Mouse (Mus musculus): Measurements from ENCODE around the gene Mindy2. TPM values are rescaled to one million over a fixed set of nuclear protein-coding genes. Genes with fewer than 3 reads are reported as not detected.

Gene Mindy2
- polyA plus RNA-seq, 1 experiment from 2014 or later: 12.9 TPM

DNA sequence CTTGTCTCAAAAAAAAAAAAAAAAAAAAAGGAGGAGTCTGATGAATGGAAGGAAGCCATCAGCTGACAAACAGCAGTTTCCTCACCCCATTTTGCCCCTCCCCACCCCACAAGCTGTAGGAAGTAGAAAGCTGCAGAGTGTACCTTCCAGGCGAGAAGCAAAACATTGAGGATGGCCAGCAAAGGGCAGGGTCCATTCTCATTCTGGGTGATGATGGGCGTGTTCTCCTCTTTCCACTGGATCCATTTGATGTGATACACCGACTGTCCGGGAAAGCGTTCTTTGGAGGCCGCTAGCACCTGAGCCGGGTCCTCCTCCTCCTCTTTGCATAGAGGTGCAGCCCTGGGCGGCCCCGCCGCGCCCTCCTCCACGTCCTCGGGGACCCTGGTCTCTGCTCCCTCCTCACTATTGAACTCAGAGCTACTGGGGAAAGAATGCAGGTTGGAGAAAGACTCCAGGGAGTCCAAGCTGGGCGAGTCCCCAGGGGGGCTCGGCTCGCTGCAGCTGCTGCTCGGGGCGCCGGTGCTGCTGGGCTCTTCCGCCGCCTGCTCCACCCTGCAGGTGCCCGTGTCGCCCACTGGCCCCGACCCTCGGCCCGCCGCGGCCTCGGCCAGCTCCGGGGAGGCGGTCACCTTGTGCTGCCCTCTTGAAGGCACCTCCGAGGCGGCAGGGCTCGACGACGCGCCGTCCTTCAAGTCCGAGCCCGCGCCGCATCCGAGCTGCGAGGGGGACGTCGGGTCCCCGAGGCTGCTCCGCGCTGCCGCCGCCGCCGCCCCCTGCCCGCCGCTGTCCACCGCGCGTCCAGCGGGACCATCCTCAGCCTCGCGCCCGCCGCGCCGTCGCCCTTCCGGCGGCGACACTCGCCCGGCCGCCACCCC, 605 bp downstream of the Mindy2 start, which contains the start of gene Gm10642:
Gm10642 (plus strand) TSS at position 122 of the 878 bp plus-strand sequence.
- Histone ChIP-seq H3K9me3 (replicated peaks; ENCODE audit: control insufficient read depth, low read length) (no peaks in the 10 kb centered on the region), H3K9ac (ENCODE audit: low read depth, low read length) (peak within 1 kb of the TSS; percentile 94), H3K4me1 (ENCODE audit: control insufficient read depth, low read depth, low read length) (peaks cover 32% of the 10 kb centered on the region), H3K36me3 (ENCODE audit: control insufficient read depth, insufficient read depth) (peaks cover 2% of the 10 kb centered on the region; the same call in 1 of the 2 replicates), H3K27me3 (ENCODE audit: control insufficient read depth, insufficient read depth, low read depth, low read length) (no peaks in the 10 kb centered on the region), H3K27ac (ENCODE audit: low read length) (peak within 1 kb of the TSS; percentile 93), H3K4me3 (ENCODE audit: low read depth, low read length) (peak within 1 kb of the TSS; percentile 90), H3K4me2 (ENCODE audit: low read depth, low read length) (peak within 1 kb of the TSS; percentile 73)
- peak; percentile 11 for ATAC-seq (ENCODE audit: low read depth)
- under 1% methylated on average over 72 of the region's 72 CpGs for WGBS (ENCODE audit: insufficient replicate concordance)

DNA sequence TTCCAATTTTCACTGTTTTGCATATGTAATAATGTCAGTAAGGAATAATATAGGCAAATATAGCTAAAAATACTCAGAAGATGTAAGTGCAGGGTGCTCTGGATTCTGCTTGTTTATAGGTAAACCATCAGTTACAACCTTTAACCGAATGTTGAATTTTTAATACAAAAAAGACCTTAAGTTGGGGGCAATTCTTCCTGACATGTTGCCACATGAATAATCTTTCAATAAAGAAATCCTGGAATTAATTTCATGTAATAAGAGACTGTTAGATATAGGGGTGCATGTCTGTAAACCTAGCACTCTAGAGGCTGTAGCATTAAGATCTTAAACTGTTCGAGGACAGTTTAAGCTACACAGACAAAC, 1.2 kb downstream of the Mindy2 start:
- Histone ChIP-seq H3K9ac (ENCODE audit: low read depth, low read length) (peak overlapping the region; percentile 94), H3K27me3 (ENCODE audit: control insufficient read depth, insufficient read depth, low read depth, low read length) (no peaks in the 10 kb centered on the region), H3K4me2 (ENCODE audit: low read depth, low read length) (peak overlapping the region; percentile 73), H3K27ac (ENCODE audit: low read length) (peak overlapping the region; percentile 93), H3K36me3 (ENCODE audit: control insufficient read depth, insufficient read depth) (peaks cover 2% of the 10 kb centered on the region; the same call in 1 of the 2 replicates), H3K4me1 (ENCODE audit: control insufficient read depth, low read depth, low read length) (peaks cover 32% of the 10 kb centered on the region), H3K4me3 (ENCODE audit: low read depth, low read length) (peak overlapping the region; percentile 90), H3K9me3 (replicated peaks; ENCODE audit: control insufficient read depth, low read length) (no peaks in the 10 kb centered on the region)
- ATAC-seq (ENCODE audit: low read depth): no peak
- WGBS (ENCODE audit: insufficient replicate concordance): 28% methylated on average over 2 of the region's 2 CpGs

DNA sequence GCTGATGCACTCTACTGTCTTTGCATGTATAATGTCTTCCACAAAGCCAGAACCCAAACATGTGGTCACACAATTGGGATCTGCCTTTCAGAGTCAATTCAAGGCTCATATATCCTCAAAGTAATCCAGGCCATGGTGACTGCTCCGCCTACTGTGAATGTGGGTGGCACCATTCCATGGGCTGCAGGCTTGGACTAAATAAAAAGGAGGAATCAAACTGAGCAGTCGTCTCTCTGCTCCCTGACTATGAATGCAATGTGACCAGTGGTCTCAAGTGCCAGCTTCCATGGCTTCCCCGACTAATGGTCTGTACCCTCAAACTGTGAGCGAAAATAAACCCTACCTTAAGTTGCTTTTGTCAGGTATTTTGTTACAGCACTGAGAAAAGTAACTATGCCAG, 2.5 kb downstream of the Mindy2 start:
- H3K27ac ChIP-seq (ENCODE audit: low read length): 0 out of 2 replicates have a peak overlapping the region, but pooled peaks have one; percentile 9
- WGBS (ENCODE audit: insufficient replicate concordance): 77% methylated on average over 4 of the region's 4 CpGs
- H3K27me3 ChIP-seq (ENCODE audit: control insufficient read depth, insufficient read depth, low read depth, low read length): no peaks in the 10 kb centered on the region
- ATAC-seq (ENCODE audit: low read depth): no peak
- H3K36me3 ChIP-seq (ENCODE audit: control insufficient read depth, insufficient read depth): peaks cover 8% of the 10 kb centered on the region
- peak overlapping the region; percentile 90 for H3K4me3 ChIP-seq (ENCODE audit: low read depth, low read length)
- H3K4me2 ChIP-seq (ENCODE audit: low read depth, low read length): peak overlapping the region; percentile 73
- H3K9me3 ChIP-seq (replicated peaks; ENCODE audit: control insufficient read depth, low read length): no peaks in the 10 kb centered on the region
- peak overlapping the region; percentile 38 for H3K9ac ChIP-seq (ENCODE audit: low read depth, low read length)
- peaks cover 30% of the 10 kb centered on the region for H3K4me1 ChIP-seq (ENCODE audit: control insufficient read depth, low read depth, low read length)

DNA sequence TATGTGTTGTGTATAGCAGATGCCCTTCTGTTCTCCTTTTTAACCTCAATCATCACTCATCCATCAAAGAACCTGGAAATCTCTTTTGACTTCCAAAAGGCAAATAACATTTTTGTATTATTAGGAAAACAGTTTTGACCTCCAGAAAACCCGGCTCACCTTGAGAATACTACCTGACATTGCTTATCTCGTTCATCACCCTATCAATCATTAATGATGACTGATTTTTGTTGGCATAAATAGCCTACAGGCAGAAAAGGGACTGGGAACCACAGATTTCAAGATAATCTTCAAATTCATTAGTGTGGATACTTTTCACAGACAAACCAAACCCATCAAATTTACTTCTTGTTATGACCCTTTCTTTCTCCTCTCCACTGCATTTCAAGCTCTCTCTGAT, 3.1 kb downstream of the Mindy2 start:
- Histone ChIP-seq H3K4me1 (ENCODE audit: control insufficient read depth, low read depth, low read length) (peaks cover 30% of the 10 kb centered on the region), H3K9me3 (replicated peaks; ENCODE audit: control insufficient read depth, low read length) (no peaks in the 10 kb centered on the region), H3K27me3 (ENCODE audit: control insufficient read depth, insufficient read depth, low read depth, low read length) (no peaks in the 10 kb centered on the region), H3K9ac (ENCODE audit: low read depth, low read length) (peak overlapping the region; percentile 38; the same call in 1 of the 2 replicates), H3K4me3 (ENCODE audit: low read depth, low read length) (peak overlapping the region; percentile 90), H3K36me3 (ENCODE audit: control insufficient read depth, insufficient read depth) (peaks cover 11% of the 10 kb centered on the region), H3K27ac (ENCODE audit: low read length) (no peak overlapping the region), H3K4me2 (ENCODE audit: low read depth, low read length) (peak overlapping the region; percentile 73)
- 59% methylated on average over 2 of the region's 2 CpGs for whole genome bisulfite sequencing (ENCODE audit: insufficient replicate concordance)
- no peak for ATAC-seq (ENCODE audit: low read depth)

DNA sequence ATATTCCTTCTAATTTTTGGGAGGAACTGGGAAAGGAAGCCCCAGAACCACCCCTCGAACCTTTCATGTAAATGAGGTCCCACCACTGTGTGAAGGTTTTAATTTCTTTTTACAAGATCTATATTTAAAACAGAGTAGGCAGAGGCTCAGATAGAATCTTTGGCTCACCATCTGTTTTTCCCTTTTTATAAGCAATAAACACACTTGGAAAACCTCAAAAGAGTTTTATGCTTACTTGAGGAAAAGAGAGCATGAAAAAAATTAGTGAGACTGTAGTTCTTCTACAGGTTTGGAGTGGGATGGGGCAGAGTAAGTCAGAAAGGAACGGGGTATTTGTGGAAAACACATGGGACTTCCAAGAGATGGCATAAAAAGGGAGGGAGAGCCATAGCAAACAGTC, 4.8 kb downstream of the Mindy2 start:
- peaks cover 11% of the 10 kb centered on the region for H3K36me3 ChIP-seq (ENCODE audit: control insufficient read depth, insufficient read depth)
- H3K27me3 ChIP-seq (ENCODE audit: control insufficient read depth, insufficient read depth, low read depth, low read length): no peaks in the 10 kb centered on the region
- peak overlapping the region; percentile 44; the same call in 1 of the 2 replicates for H3K4me2 ChIP-seq (ENCODE audit: low read depth, low read length)
- H3K4me3 ChIP-seq (ENCODE audit: low read depth, low read length): peak overlapping the region; percentile 14
- H3K9ac ChIP-seq (ENCODE audit: low read depth, low read length): no peak overlapping the region
- WGBS (ENCODE audit: insufficient replicate concordance): 71% methylated on average over 2 of the region's 2 CpGs
- no peak overlapping the region for H3K27ac ChIP-seq (ENCODE audit: low read length)
- H3K9me3 ChIP-seq (replicated peaks; ENCODE audit: control insufficient read depth, low read length): no peaks in the 10 kb centered on the region
- no peak for ATAC-seq (ENCODE audit: low read depth)
- H3K4me1 ChIP-seq (ENCODE audit: control insufficient read depth, low read depth, low read length): peaks cover 27% of the 10 kb centered on the region

DNA sequence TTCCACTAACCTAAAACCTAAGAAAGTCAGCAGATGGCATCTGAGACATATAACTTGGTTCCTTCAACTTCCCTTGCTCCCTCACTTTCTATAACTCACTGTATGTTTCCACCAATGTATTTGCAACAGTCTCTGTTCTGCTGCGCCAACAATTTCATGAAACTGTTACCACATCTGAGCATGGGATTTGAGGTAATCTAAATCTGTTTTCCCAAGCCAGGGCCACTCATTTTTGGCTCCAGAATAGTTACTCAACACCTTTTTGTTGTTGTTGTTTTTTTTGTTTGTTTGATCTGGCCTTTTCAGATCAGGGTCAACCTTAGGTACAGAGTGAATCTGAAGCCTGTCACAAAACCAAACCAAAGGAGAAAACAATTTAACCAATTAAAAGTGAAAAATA, 6.0 kb downstream of the Mindy2 start:
- ATAC-seq (ENCODE audit: low read depth): no peak
- Histone ChIP-seq H3K27me3 (ENCODE audit: control insufficient read depth, insufficient read depth, low read depth, low read length) (no peaks in the 10 kb centered on the region), H3K36me3 (ENCODE audit: control insufficient read depth, insufficient read depth) (peaks cover 11% of the 10 kb centered on the region), H3K4me3 (ENCODE audit: low read depth, low read length) (no peak overlapping the region), H3K4me1 (ENCODE audit: control insufficient read depth, low read depth, low read length) (peaks cover 27% of the 10 kb centered on the region), H3K27ac (ENCODE audit: low read length) (no peak overlapping the region), H3K9ac (ENCODE audit: low read depth, low read length) (no peak overlapping the region), H3K4me2 (ENCODE audit: low read depth, low read length) (no peak overlapping the region), H3K9me3 (replicated peaks; ENCODE audit: control insufficient read depth, low read length) (no peaks in the 10 kb centered on the region)
- WGBS (ENCODE audit: insufficient replicate concordance): 98% methylated on average over 1 of the region's 1 CpGs

- Histone ChIP-seq H3K4me2 (ENCODE audit: low read depth, low read length) (no peak overlapping the region), H3K4me1 (ENCODE audit: control insufficient read depth, low read depth, low read length) (peaks cover 27% of the 10 kb centered on the region), H3K9ac (ENCODE audit: low read depth, low read length) (no peak overlapping the region), H3K27ac (ENCODE audit: low read length) (no peak overlapping the region), H3K27me3 (ENCODE audit: control insufficient read depth, insufficient read depth, low read depth, low read length) (no peaks in the 10 kb centered on the region), H3K4me3 (ENCODE audit: low read depth, low read length) (no peak overlapping the region), H3K36me3 (ENCODE audit: control insufficient read depth, insufficient read depth) (peaks cover 11% of the 10 kb centered on the region), H3K9me3 (replicated peaks; ENCODE audit: control insufficient read depth, low read length) (no peaks in the 10 kb centered on the region)
- 77% methylated on average over 2 of the region's 2 CpGs for WGBS (ENCODE audit: insufficient replicate concordance)
- no peak for ATAC-seq (ENCODE audit: low read depth)
Measured at GRCm38 (mm10) chr9:70650260-70650659, 6.7 kb downstream of the Mindy2 start.

DNA sequence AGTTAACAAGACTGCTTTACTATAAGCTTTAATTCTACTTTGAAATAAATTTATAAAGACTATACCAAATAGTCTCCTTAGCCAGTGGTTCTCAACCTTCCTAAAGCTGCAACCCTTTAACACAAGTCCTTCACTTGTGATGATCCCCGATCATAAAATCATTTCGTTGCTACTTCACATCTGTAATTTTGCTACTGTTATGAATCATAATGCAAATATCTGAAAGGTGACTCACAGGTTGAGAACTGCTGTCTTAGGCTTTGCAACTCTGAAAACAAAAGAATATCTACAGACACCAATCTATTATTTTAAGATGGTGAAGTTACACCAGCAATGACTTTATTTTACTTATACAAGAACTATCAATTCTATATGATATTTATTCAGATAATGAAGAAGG, 20.2 kb downstream of the Mindy2 start:
- no peak for ATAC-seq (ENCODE audit: low read depth)
- H3K36me3 ChIP-seq (ENCODE audit: control insufficient read depth, insufficient read depth): peaks cover 9% of the 10 kb centered on the region
- H3K27me3 ChIP-seq (ENCODE audit: control insufficient read depth, insufficient read depth, low read depth, low read length): no peaks in the 10 kb centered on the region
- H3K9me3 ChIP-seq (replicated peaks; ENCODE audit: control insufficient read depth, low read length): no peaks in the 10 kb centered on the region
- WGBS (ENCODE audit: insufficient replicate concordance): 85% methylated on average over 2 of the region's 2 CpGs
- H3K4me1 ChIP-seq (ENCODE audit: control insufficient read depth, low read depth, low read length): no peaks in the 10 kb centered on the region
- H3K27ac ChIP-seq (ENCODE audit: low read length): no peak overlapping the region
- no peak overlapping the region for H3K4me3 ChIP-seq (ENCODE audit: low read depth, low read length)
- H3K4me2 ChIP-seq (ENCODE audit: low read depth, low read length): no peak overlapping the region
- no peak overlapping the region for H3K9ac ChIP-seq (ENCODE audit: low read depth, low read length)

DNA sequence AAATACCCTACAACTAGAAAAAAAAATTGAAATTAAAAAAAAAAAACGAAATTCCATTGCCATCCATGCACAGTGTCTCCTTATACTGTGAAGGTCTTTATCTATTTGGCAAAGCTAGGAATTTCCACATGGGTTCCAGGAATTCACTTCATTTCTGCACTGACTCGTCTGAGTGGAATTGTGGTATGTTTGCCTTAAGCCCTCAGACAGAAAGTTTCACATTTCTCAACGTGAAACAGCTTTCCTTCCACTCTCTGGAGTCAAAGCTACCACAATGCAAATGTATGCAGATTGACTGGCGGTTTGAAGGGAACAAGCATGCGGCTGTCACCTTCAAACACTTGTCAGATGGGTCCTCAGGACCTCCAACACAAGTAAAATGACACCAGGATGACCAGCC, 25.3 kb downstream of the Mindy2 start:
- ATAC-seq (ENCODE audit: low read depth): no peak
- H3K9ac ChIP-seq (ENCODE audit: low read depth, low read length): no peak overlapping the region
- 45% methylated on average over 5 of the region's 5 CpGs for WGBS (ENCODE audit: insufficient replicate concordance)
- H3K4me2 ChIP-seq (ENCODE audit: low read depth, low read length): no peak overlapping the region
- peaks cover 12% of the 10 kb centered on the region for H3K36me3 ChIP-seq (ENCODE audit: control insufficient read depth, insufficient read depth)
- H3K4me3 ChIP-seq (ENCODE audit: low read depth, low read length): no peak overlapping the region
- H3K27me3 ChIP-seq (ENCODE audit: control insufficient read depth, insufficient read depth, low read depth, low read length): no peaks in the 10 kb centered on the region
- H3K9me3 ChIP-seq (replicated peaks; ENCODE audit: control insufficient read depth, low read length): no peaks in the 10 kb centered on the region
- no peaks in the 10 kb centered on the region for H3K4me1 ChIP-seq (ENCODE audit: control insufficient read depth, low read depth, low read length)
- H3K27ac ChIP-seq (ENCODE audit: low read length): no peak overlapping the region

All from liver, embryonic 16.5 days (tissue).